ENCODE assay signal across 16 mouse cellular contexts in the genomic region with DNA sequence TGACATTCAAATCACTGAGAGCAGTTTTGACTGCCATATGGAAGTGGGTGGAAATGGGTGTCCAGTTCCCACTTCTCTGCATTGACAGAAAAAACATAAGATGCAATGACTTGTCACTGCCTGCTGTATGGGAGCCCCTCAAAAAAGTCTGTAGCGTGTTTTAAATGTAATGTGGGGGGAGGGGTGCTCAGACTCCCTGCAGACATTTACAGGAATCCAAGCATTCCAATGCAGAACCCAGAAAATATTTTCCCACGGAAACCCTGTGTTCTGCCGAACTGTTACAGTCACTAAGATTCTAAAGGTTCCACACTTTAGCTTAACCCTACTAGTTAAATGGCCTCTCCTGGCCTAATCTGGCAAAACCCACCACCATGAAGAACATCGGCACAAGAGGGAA. TPM values are rescaled to one million over a fixed set of nuclear protein-coding genes. Genes with fewer than 3 reads are reported as not detected.
"Had no signal": no experiment of that assay in that cellular context is flagged by ENCODE, and none has a peak within 500 bp of the region (broad histone marks: within the 10 kb centered on the region; RNA-seq: fewer than 3 reads in every experiment).

A gene (plus strand): TSS at position 301 of the 400 bp plus-strand sequence.

- H3K4me2 ChIP-seq: limb, embryonic 15.5 days; liver, embryonic 12.5 days; lung, embryonic 14.5 days; midbrain, embryonic 11.5 days; midbrain, embryonic 15.5 days had no signal

- H3K9me3 ChIP-seq: limb, embryonic 15.5 days; liver, embryonic 12.5 days; midbrain, embryonic 15.5 days had no signal

- H3K9ac ChIP-seq: limb, embryonic 15.5 days; liver, embryonic 12.5 days; lung, embryonic 14.5 days; midbrain, embryonic 15.5 days had no signal

- DNase-seq: kidney, adult 11 months; kidney, adult 9 months; kidney, postnatal 14 days; lung, embryonic 14.5 days; lung, postnatal 10 days; right cerebral cortex, postnatal 14 days; thymus, postnatal 14 days had no signal

- H3K4me3 ChIP-seq: left cerebral cortex, adult 2 months; limb, embryonic 15.5 days; liver, embryonic 12.5 days; megakaryocyte, embryonic 14.5 days; midbrain, embryonic 15.5 days had no signal

- H3K4me1 ChIP-seq: limb, embryonic 15.5 days; liver, embryonic 12.5 days; megakaryocyte, embryonic 14.5 days; midbrain, embryonic 15.5 days had no signal

- H3K27ac ChIP-seq: left cerebral cortex, adult 2 months; limb, embryonic 15.5 days; liver, embryonic 12.5 days; macrophage; midbrain, embryonic 15.5 days had no signal

- H3K27me3 ChIP-seq: limb, embryonic 15.5 days; liver, embryonic 12.5 days; midbrain, embryonic 15.5 days had no signal

- ATAC-seq: liver, embryonic 12.5 days; midbrain, embryonic 15.5 days had no signal

- H3K36me3 ChIP-seq: limb, embryonic 15.5 days; liver, embryonic 12.5 days; midbrain, embryonic 15.5 days had no signal

RNA-seq across cellular contexts. Expression of the gene that starts here (rescaled TPM):
- total RNA-seq: layer of hippocampus, postnatal 25 days; left cerebral cortex, adult 2 months; left cerebral cortex, postnatal 25 days had no signal
- polyA plus RNA-seq: midbrain, embryonic 11.5 days had no signal
